Mouse (Mus musculus) megakaryocyte-erythroid progenitor cell, adult 5-6 weeks (primary cell): ENCODE measurements around the gene Nudt21. TPM values are rescaled to one million over a fixed set of nuclear protein-coding genes. Genes with fewer than 3 reads are reported as not detected.
A peak's percentile ranks its signal among the peaks of the same experiment; 100 is the strongest.

ENCODE experiments used
- ATAC-seq: replicated peaks from 2 replicates; pipeline ENCODE4 v1.8.0; 2016; ENCODE audit warnings: mild to moderate bottlenecking, inconsistent platforms; ENCODE audit not compliant: severe bottlenecking, poor library complexity, low FRiP score, low TSS enrichment
- total RNA-seq, 2 experiments: library from RNA; stranded (forward) in 1 of 2; stranded (reverse) in 1 of 2; fragments of 200-1000, 215-1000 nt in 1 of 2; fragments of >200 nt in 1 of 2; fragmentation: Nextera tagmentation in 1 of 2; gene quantifications; 2 replicates each; pipeline ENCODE4 v1.2.3; 2014 to 2017

Nudt21 gene
- total RNA-seq (2014; fragmentation: Nextera tagmentation) (122 and 145 TPM in 2 replicates), total RNA-seq (2017) (68.2 and 81.4 TPM in 2 replicates)

GRCm38 (mm10) chr8:94036944-94037524 is at the start of gene Nudt21, which contains the start of gene Ogfod1:
Nudt21 (minus strand) TSS chr8:94037031.
Ogfod1 (plus strand) TSS chr8:94037198.
- ATAC-seq = peak; percentile 97

GRCm38 (mm10) chr8:94076461-94077192 is 39.8 kb upstream of the Nudt21 start:
- no peak for ATAC-seq

- ATAC-seq = no peak
Measured at GRCm38 (mm10) chr8:94068793-94069192, 32.0 kb upstream of the Nudt21 start.

- no peak for ATAC-seq
Measured at GRCm38 (mm10) chr8:94066121-94066863, 29.5 kb upstream of the Nudt21 start.

- peak; percentile 71; the same call in 1 of the 2 replicates for ATAC-seq
Measured at GRCm38 (mm10) chr8:94057157-94057854, 20.5 kb upstream of the Nudt21 start.

GRCm38 (mm10) chr8:94052696-94053095 is 15.9 kb upstream of the Nudt21 start:
- ATAC-seq = no peak

GRCm38 (mm10) chr8:94047845-94048244 is 11.0 kb upstream of the Nudt21 start:
- ATAC-seq = no peak

- ATAC-seq = no peak
Measured at GRCm38 (mm10) chr8:94037806-94038205, 975 bp upstream of the Nudt21 start.

GRCm38 (mm10) chr8:94036541-94036940 is 290 bp downstream of the Nudt21 start:
- ATAC-seq = peak; percentile 61

- no peak for ATAC-seq
Measured at GRCm38 (mm10) chr8:94035200-94035599, 1.6 kb downstream of the Nudt21 start.

- ATAC-seq = no peak
Measured at GRCm38 (mm10) chr8:94033601-94034000, 3.2 kb downstream of the Nudt21 start.

- ATAC-seq = no peak
Measured at GRCm38 (mm10) chr8:94029701-94030100, 7.1 kb downstream of the Nudt21 start.

- no peak for ATAC-seq
Measured at GRCm38 (mm10) chr8:94023916-94024315, 12.9 kb downstream of the Nudt21 start.

GRCm38 (mm10) chr8:94013026-94013612 is 23.7 kb downstream of the Nudt21 start:
- peak; percentile 25; the same call in 1 of the 2 replicates for ATAC-seq

GRCm38 (mm10) chr8:94012013-94012951 is 24.5 kb downstream of the Nudt21 start, which contains the start of gene Amfr:
Amfr (minus strand) TSS chr8:94012842.
- peak; percentile 62 for ATAC-seq

GRCm38 (mm10) chr8:94011076-94012012 is 25.5 kb downstream of the Nudt21 start:
- peak; percentile 46 for ATAC-seq

GRCm38 (mm10) chr8:94010101-94010705 is 26.6 kb downstream of the Nudt21 start:
- no peak for ATAC-seq
